Mouse (Mus musculus) lung, adult 10 weeks (tissue): ENCODE data around the gene Vmn1r12. TPM values are rescaled to one million over a fixed set of nuclear protein-coding genes. Genes with fewer than 3 reads are reported as not detected.

Experiments used
- polyA plus RNA-seq: library from polyadenylated mRNA; stranded (reverse); fragments of 350-450 nt; fragmentation: Illumina TruSeq; extraction: RNeasy Lipid Tissue Mini Kit (QIAGEN cat#74804); gene quantifications from one replicate; pipeline ENCODE4 v1.2.3, GENCODE M21; 2014; ENCODE audit warnings: low read depth, low replicate concordance; ENCODE audit not compliant: insufficient read depth

The Vmn1r12 gene
- polyA plus RNA-seq = not detected

DNA sequence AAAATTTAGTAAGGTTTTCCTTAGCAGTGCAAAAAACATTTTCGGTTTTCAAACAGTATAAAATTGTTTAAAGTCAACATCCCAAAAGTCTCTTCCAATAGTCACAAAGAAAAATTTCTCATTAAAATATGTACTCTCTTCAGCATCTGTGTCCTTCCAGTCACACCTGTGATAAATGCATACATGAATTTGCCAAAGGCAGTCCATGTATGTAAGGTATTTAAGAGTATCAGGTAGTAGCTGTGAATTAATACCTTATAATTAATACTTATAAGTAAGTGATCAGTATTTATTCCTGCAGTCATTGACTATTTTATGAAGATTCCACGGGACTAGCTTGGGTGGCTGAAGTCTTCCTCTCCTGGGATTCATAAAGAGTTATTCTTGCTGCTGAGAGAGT lies at the start of gene Vmn1r12:
Gene Vmn1r12 (plus strand): TSS at position 301 of the 400 bp plus-strand sequence.

GRCm38 (mm10) chr6:57109154-57109553 lies 47.6 kb upstream of the Vmn1r12 start, which contains the start of gene Vmn1r10:
Gene Vmn1r10, plus strand, starts transcription at chr6:57109454.

GRCm38 (mm10) chr6:57133155-57133554 lies 23.6 kb upstream of the Vmn1r12 start, which contains the start of gene Vmn1r11:
Gene Vmn1r11, plus strand, starts transcription at chr6:57133455.

DNA sequence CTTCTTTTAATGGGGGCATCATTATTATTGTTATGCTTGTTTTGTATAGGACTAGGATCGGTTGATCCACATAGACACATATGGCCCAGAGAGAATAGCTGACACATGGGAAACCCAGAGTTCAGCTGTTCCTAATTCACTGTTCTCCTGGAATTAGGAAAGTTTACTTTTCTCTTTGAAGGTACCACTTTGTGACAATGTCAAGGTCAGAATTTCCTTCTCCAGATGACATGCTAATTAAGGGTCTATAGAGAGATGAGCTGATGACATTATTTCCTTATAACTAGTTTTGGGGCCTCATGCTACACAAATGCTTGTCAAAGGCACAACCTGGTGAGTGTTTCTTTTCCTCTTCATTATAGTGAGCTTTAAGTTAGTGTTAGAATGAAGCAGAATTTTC lies 46.3 kb downstream of the Vmn1r12 start, which contains the start of gene Vmn1r13:
Gene Vmn1r13 (plus strand): TSS at position 301 of the 400 bp plus-strand sequence.

Other genes with a start within 250 kb of the Vmn1r12 start
- gene Nt5c3, start 233.0 kb upstream of the Vmn1r12 start, polyA plus RNA-seq = 25.7 TPM
- gene Vmn1r4, start 232.9 kb upstream of the Vmn1r12 start, polyA plus RNA-seq = 0.22 TPM
- not detected for gene Vmn1r5, start 186.6 kb upstream of the Vmn1r12 start, polyA plus RNA-seq
- gene Vmn1r6, start 159.7 kb upstream of the Vmn1r12 start, polyA plus RNA-seq = not detected
- not detected for gene Vmn1r7, start 131.6 kb upstream of the Vmn1r12 start, polyA plus RNA-seq
- gene Vmn1r8, start 124.6 kb upstream of the Vmn1r12 start, polyA plus RNA-seq = not detected
- not detected for gene Vmn1r9, start 90.1 kb upstream of the Vmn1r12 start, polyA plus RNA-seq
- not detected for gene Vmn1r10, start 47.5 kb upstream of the Vmn1r12 start, polyA plus RNA-seq
- gene Vmn1r11, start 23.5 kb upstream of the Vmn1r12 start, polyA plus RNA-seq = not detected
- not detected for gene Vmn1r13, start 46.4 kb downstream of the Vmn1r12 start, polyA plus RNA-seq
- gene Vmn1r14, start 74.8 kb downstream of the Vmn1r12 start, polyA plus RNA-seq = not detected
- not detected for gene Vmn1r15, start 101.0 kb downstream of the Vmn1r12 start, polyA plus RNA-seq
- gene Vmn1r16, start 172.6 kb downstream of the Vmn1r12 start, polyA plus RNA-seq = not detected
- not detected for gene Vmn1r17, start 206.8 kb downstream of the Vmn1r12 start, polyA plus RNA-seq
- not detected for gene Vmn1r18, start 238.9 kb downstream of the Vmn1r12 start, polyA plus RNA-seq
- gene Vmn1r19, start 246.9 kb downstream of the Vmn1r12 start, polyA plus RNA-seq = not detected